Mouse (Mus musculus) liver, embryonic 14.5 days (tissue): ENCODE results near the gene 4921524J17Rik. TPM values are rescaled to one million over a fixed set of nuclear protein-coding genes. Genes with fewer than 3 reads are reported as not detected.

Source experiments
- ATAC-seq: fragments of 200-750 bp; cut with Nextera tagmentation; 2 replicates; pipeline ENCODE4 v1.8.0; 2017; ENCODE audit warnings: moderate number of reproducible peaks, mild to moderate bottlenecking, moderate library complexity; ENCODE audit not compliant: insufficient read depth
- DNase-seq, 3 experiments: peaks; one replicate each; pipeline ENCODE4 v3.0.0-alpha.2; 2012 to 2013; ENCODE audit warnings: low read depth in 3 of 3, low spot score in 3 of 3
- H3K27ac ChIP-seq: fragments of 300-500 bp; sonication (generic); 2 replicates; pipeline ENCODE4 v1.5.1; 2014; ENCODE audit warnings: moderate library complexity, mild to moderate bottlenecking, control low read depth, inconsistent platforms
- H3K27me3 ChIP-seq: fragments of 300-500 bp; sonication (generic); 2 replicates; pipeline ENCODE4 v1.6.1; 2014; ENCODE audit warnings: mild to moderate bottlenecking, low read length, moderate library complexity; ENCODE audit not compliant: control insufficient read depth, insufficient read depth
- H3K36me3 ChIP-seq: fragments of 300-500 bp; sonication (generic); replicated peaks from 2 replicates; pipeline ENCODE4 v1.6.1; 2014; ENCODE audit warnings: low read depth; ENCODE audit not compliant: control insufficient read depth, insufficient read depth
- H3K4me1 ChIP-seq, 2 experiments: fragments of 200-500 bp in 1 of 2; fragments of 300-500 bp in 1 of 2; sonication (generic) in 1 of 2; replicated peaks; 2 replicates each; pipeline ENCODE4 v1.6.1; 2012 to 2014; ENCODE audit warnings: antibody characterized with exemption in 1 of 2, inconsistent platforms in 1 of 2, low read length in 1 of 2; ENCODE audit not compliant: control insufficient read depth in 2 of 2, insufficient read depth in 2 of 2
- H3K4me2 ChIP-seq: fragments of 300-500 bp; sonication (generic); 2 replicates; pipeline ENCODE4 v1.6.1; 2014; ENCODE audit warnings: low read depth, mild to moderate bottlenecking, control low read depth, moderate library complexity
- H3K4me3 ChIP-seq, 2 experiments: fragments of 200-500 bp in 1 of 2; fragments of 300-500 bp in 1 of 2; sonication (generic) in 1 of 2; 2 replicates each; pipeline ENCODE4 v1.5.1; 2012 to 2014; ENCODE audit warnings: low read depth in 2 of 2, low read length in 2 of 2, mild to moderate bottlenecking in 2 of 2, control low read depth in 1 of 2, inconsistent platforms in 1 of 2, moderate library complexity in 1 of 2; ENCODE audit not compliant: insufficient read depth in 1 of 2
- H3K9ac ChIP-seq: fragments of 300-500 bp; sonication (generic); replicated peaks from 2 replicates; pipeline ENCODE4 v1.6.1; 2014; ENCODE audit warnings: mild to moderate bottlenecking, control low read depth, moderate library complexity
- H3K9me3 ChIP-seq: fragments of 300-500 bp; sonication (generic); 2 replicates; pipeline ENCODE4 v1.6.1; 2016; ENCODE audit warnings: low read length, mixed read lengths; ENCODE audit not compliant: control insufficient read depth
- CTCF ChIP-seq: IDR thresholded peaks from 2 replicates; pipeline ENCODE4 v1.5.1; 2016; ENCODE audit warnings: antibody characterized with exemption, low read depth, control low read depth
- EP300 ChIP-seq: IDR thresholded peaks from 2 replicates; pipeline ENCODE4 v1.6.1; 2016; ENCODE audit warnings: antibody characterized with exemption, low read depth
- WGBS: fragments of 180-500 bp; shearing (Covaris S2); extraction: QIAGEN DNeasy Blood & Tissue Kit; methylation state at CpG from one replicate; pipeline ENCODE4 v1.1.7; 2014; ENCODE audit not compliant: insufficient replicate concordance; 5-methylcytosine and 5-hydroxymethylcytosine counted together
- polyA plus RNA-seq, 2 experiments: library from polyadenylated mRNA; depleted of rRNA in 1 of 2; stranded (reverse) in 1 of 2; unstranded in 1 of 2; fragments of >200 nt; fragmentation: Nextera tagmentation in 1 of 2; extraction: Ambion mirVana in 1 of 2; gene quantifications; 2 replicates each; pipeline versions ENCODE4 v1.2.1 to v1.2.3; 2012 to 2014

Gene 4921524J17Rik
- polyA plus RNA-seq, 2 experiments: 7.0 to 15.4 TPM

GRCm38 (mm10) chr8:85380824-85381209 lies 51.8 kb downstream of the 4921524J17Rik start:
- no peaks in the 10 kb centered on the region for H3K9me3 ChIP-seq
- ATAC-seq (peak; percentile 90), DNase-seq (peak; percentile 85 to 91 (median 88))
- H3K36me3 ChIP-seq: peaks cover 2% of the 10 kb centered on the region; the same call in 1 of the 2 replicates
- H3K27ac ChIP-seq: peak overlapping the region; percentile 96
- 1% methylated on average over 8 of the region's 8 CpGs for WGBS
- peak overlapping the region; percentile 66 to 78 for H3K4me3 ChIP-seq
- no peaks in the 10 kb centered on the region for H3K27me3 ChIP-seq
- H3K9ac ChIP-seq: peak overlapping the region; percentile 87
- peak overlapping the region; percentile 79 for H3K4me2 ChIP-seq
- peak; percentile 96 for TF ChIP-seq EP300
- no peak; the same call in 1 of the 2 replicates for TF ChIP-seq CTCF
- H3K4me1 ChIP-seq: peaks cover 50 to 66% of the 10 kb centered on the region in 2 experiments

DNA sequence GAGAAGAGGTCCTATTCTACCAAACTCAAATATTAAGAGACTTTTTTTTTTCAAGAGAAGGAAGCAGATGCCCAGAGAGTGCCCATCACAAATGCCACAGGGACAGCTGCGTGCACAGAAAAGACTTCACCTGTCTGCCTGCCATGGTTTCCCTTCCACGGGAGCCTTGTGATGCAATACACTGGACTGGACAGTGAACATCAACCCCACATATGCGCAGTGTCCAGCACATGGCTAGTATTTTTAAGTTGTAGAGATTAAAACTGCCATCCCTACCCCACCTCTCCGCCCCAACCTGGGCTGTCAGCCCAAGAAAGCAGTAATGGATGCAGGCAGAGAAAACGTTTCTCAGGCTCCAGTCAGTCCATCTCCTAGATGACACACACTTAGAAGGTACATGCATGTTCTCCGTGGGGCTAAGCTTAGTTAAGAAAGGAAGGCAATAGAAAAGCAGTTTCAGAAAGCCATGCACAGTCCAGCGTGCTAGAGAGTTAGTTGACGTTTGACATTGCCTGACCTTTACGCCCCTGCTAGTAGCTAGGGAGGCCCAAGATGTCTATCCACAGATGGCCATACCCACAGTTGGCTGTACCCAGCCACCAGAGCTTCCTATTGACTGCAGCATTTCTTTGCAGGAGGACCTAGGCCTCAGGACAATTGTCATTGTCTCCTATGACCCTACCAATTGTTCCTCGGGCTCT lies 52.4 kb downstream of the 4921524J17Rik start:
- 18% methylated on average over 10 of the region's 10 CpGs for WGBS
- Histone ChIP-seq H3K27ac (peak overlapping the region; percentile 96), H3K4me3 (peak overlapping the region; percentile 66 to 78), H3K9ac (peak overlapping the region; percentile 87), H3K4me1 (peaks cover 53 to 67% of the 10 kb centered on the region in 2 experiments), H3K9me3 (no peaks in the 10 kb centered on the region), H3K36me3 (peaks cover 2% of the 10 kb centered on the region; the same call in 1 of the 2 replicates), H3K4me2 (peak overlapping the region; percentile 79), H3K27me3 (no peaks in the 10 kb centered on the region)
- peak; percentile 48 for ATAC-seq
- TF ChIP-seq CTCF (no peak), EP300 (no peak)
- no peak for DNase-seq

DNA sequence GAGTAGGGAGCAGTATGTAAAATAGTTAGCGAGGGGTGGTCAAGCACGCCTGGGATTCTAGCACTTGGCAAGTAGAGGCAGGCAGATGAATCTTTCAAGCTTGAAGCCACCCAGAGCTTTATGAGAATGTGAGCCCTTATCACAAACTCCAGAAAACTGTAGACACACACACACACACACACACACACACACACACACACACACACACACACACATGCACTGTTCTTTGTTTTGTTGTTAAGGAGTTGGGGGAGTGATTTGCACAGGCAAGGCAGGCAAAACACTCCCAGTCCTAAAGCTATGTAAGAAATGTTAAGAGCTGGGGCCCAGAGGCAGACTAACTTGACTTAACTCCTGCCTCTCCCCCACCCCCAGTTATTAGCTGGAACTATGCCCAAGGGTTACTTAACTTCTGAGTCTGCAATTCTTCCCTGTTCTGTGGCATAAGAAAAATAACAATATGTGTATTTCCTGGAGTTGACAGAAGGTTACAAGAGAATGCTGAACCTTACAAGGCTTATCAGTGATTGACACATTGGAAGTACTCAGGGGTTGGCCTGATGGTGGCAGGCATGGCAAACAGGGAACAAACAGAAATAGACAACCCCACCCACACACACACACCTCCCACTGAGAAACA lies 53.4 kb downstream of the 4921524J17Rik start:
- H3K4me1 ChIP-seq: peaks cover 53 to 73% of the 10 kb centered on the region in 2 experiments
- TF ChIP-seq CTCF (peak; percentile 19; the same call in 1 of the 2 replicates), EP300 (peak; percentile 87)
- peak overlapping the region; percentile 79 for H3K4me2 ChIP-seq
- no peaks in the 10 kb centered on the region for H3K9me3 ChIP-seq
- peak; percentile 72 to 93 (median 81) for DNase-seq
- H3K4me3 ChIP-seq: peak overlapping the region; percentile 63 to 78
- H3K27ac ChIP-seq: peak overlapping the region; percentile 96
- peak; percentile 78 for ATAC-seq
- 7% methylated on average over 2 of the region's 2 CpGs for WGBS
- H3K27me3 ChIP-seq: no peaks in the 10 kb centered on the region
- peaks cover 2% of the 10 kb centered on the region; the same call in 1 of the 2 replicates for H3K36me3 ChIP-seq
- peak overlapping the region; percentile 87 for H3K9ac ChIP-seq

DNA sequence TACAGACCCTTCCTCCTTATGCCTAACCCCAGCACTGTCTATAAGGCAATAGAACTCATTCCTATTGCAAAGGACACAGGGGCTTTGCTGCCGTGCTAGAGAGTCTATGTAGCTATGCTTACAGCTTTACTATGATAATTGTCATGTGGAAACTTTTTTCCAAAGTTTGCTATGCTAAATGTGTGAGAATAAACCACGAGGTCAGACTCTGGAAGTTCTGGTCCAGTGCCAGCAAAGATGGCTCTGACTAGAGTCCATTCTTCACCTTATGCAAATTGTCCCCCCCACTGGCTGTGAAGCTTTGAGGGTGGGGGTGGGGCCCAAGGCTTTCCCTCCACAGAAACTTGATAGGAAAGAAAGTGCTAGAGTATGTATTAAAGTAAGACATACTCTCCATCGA lies 56.1 kb downstream of the 4921524J17Rik start:
- Histone ChIP-seq H3K36me3 (peaks cover 2% of the 10 kb centered on the region; the same call in 1 of the 2 replicates), H3K9ac (no peak overlapping the region), H3K4me2 (no peak overlapping the region), H3K4me1 (peaks cover 36 to 61% of the 10 kb centered on the region in 2 experiments), H3K27me3 (no peaks in the 10 kb centered on the region), H3K27ac (no peak overlapping the region; the same call in 1 of the 2 replicates), H3K4me3 (no peak overlapping the region), H3K9me3 (no peaks in the 10 kb centered on the region)
- TF ChIP-seq EP300 (no peak), CTCF (no peak)
- WGBS: 64% methylated on average over 3 of the region's 3 CpGs
- DNase-seq (no peak), ATAC-seq (no peak)

DNA sequence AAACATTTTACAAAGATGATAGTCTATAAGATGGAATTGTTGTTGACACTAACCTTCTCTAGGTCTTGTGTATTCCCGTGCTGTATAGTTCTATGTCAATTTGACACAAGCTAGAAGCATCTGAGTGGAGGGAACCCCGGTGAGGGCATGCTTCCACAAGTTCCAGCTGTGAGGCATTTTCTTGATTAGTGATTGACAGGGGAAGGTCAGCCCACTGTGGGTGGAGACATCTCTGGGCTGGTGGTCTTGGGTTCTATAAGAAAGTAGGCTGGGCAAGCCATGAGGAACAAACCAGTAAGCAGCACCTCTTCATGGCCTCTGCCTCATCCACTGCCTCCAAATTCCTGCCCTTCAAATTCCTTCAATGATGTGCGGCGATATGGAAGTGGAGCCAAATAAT lies 58.3 kb downstream of the 4921524J17Rik start:
- WGBS: 62% methylated on average over 4 of the region's 4 CpGs
- H3K36me3 ChIP-seq: peaks cover 7% of the 10 kb centered on the region
- ATAC-seq (no peak), DNase-seq (no peak)
- peaks cover 28 to 44% of the 10 kb centered on the region in 2 experiments for H3K4me1 ChIP-seq
- no peak overlapping the region for H3K4me2 ChIP-seq
- H3K27ac ChIP-seq: no peak overlapping the region
- no peak for TF ChIP-seq CTCF
- TF ChIP-seq EP300: no peak
- H3K27me3 ChIP-seq: no peaks in the 10 kb centered on the region
- no peak overlapping the region for H3K4me3 ChIP-seq
- H3K9me3 ChIP-seq: no peaks in the 10 kb centered on the region
- no peak overlapping the region for H3K9ac ChIP-seq
